Mouse (Mus musculus) erythroblast, adult 5-6 weeks (primary cell): ENCODE results near the gene Lypd6b. TPM values are rescaled to one million over a fixed set of nuclear protein-coding genes. Genes with fewer than 3 reads are reported as not detected.

Experiments used
- ATAC-seq: replicated peaks from 2 replicates; pipeline ENCODE4 v1.8.0; 2016; ENCODE audit warnings: moderate number of reproducible peaks, mild to moderate bottlenecking, moderate TSS enrichment, inconsistent platforms; ENCODE audit not compliant: poor library complexity, low FRiP score, severe bottlenecking
- total RNA-seq, 2 experiments: library from RNA; stranded (forward) in 1 of 2; stranded (reverse) in 1 of 2; fragments of 150-400 nt in 1 of 2; fragments of 200-764, 138-1000 nt in 1 of 2; gene quantifications; 2 replicates each; pipeline versions ENCODE4 v1.2.3 to v1.2.4; 2015 to 2017; ENCODE audit warnings: low replicate concordance in 2 of 2

Lypd6b gene
- total RNA-seq, 2 experiments from 2014 or later: not detected

DNA sequence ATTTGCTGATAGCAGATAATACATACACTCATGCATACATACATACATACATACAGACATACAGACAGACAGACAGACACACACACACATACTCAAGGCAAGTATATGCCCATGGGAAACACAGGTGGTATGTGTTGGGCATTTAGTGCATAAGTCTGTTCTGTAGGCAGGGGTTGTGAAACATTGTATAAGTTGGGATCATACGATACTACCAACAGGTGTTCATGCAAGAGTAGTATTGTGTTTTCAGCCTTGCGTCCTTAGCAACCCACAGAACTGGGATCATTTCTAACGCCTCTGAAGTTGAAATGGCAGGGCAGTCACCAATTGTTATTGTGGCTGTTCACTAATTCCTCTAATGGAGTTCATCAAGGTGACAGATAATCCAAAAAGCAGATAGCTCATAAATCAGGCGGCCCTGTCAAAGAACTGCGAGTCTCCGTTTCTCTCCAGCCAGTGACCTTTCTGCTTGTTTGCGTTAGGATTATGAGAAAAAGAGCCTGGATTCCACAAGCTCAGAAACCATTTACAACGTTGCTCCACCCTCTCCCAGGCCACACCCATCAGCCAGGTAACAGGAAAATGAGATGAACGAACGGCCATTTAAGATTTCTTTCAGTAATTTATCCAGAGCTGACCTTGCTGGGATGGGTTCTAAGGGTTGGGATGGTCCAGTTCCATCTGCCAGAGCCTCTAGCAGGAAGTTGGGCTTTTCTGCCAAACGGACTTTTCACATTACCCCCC, 72.9 kb downstream of the Lypd6b start:
- no peak for ATAC-seq

DNA sequence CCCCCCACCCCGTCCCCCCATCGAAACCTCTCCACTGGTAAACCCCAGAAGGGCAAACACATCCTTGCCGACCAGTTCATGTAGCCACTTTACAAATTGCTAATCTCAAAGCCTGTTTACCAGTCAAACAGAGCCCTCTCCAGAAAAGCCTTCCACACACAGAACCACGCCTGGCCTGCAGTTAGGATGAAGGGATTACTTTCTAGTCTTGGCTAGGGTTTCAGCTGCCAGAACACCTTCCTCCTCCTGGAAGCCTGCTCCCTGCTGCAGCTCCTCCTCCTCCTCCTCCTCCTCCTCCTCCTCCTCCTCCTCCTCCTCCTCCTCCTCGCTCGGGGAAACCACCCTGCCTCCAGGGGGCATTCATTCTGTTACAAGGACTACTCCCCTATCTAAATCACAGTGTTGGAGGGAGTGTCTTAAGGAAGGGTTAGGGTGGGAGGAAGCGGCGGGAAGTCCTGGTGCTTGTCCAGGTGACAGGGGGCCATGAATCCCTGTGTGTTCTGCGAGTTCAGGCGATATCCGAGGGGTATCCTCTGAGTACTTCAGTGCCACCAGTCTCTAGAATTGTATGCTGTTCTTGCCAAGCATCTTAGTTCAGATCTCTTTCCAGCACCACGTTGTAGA, 73.6 kb downstream of the Lypd6b start:
- ATAC-seq: no peak

DNA sequence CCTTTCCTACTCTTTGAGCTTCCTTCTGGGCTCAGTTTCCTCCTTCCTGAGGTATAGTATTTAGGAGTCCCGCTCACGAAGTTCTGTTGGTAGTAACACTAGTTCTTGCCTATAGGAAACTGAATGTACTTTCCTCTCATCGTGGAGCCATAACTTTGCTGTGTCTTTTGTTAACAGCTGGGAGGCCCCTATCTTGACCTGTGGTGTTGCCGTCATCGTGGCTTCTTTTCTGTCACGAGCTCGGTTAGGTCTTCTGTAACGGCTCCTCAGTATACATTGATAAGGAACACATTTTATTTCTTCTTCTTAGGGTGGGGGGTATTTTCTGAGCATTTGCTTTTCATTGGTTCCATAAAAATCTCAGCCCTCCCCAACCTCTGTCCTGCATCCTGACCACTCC, 74.2 kb downstream of the Lypd6b start:
- ATAC-seq: no peak

DNA sequence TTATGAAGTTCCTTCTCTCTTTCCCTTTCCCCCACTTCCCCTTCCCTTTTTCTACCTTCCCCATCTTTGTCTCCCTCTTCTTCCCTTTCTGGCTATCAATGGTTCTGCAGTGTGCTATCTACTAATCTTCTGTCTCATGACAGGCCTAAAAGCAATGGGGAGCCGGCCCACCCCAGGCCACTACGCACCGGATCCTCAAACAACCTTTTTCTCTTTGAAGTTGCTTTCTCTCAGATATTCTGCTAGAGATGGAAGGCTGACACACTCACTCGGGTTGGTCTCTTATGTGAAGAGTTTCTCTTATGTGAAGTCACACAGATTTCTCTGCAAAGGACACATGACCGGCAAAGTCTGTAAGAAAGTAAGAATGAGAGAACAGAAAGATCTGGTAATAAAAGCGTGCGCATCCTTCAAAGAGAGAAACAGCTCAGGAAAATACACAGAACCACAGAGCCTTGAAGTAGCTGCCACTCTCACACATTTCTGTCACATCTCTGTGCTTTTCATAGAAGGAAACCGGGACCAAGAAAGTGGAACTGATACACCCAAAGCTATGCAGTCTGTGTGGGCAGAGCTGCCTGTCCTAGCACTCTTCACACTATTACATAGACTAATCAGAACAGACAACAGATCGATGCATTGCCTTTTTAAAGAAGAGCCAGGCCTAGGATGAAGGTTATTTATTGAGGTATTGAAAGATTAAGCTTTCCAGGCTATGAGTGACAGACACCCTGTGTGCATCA, 80.8 kb downstream of the Lypd6b start:
- no peak for ATAC-seq

DNA sequence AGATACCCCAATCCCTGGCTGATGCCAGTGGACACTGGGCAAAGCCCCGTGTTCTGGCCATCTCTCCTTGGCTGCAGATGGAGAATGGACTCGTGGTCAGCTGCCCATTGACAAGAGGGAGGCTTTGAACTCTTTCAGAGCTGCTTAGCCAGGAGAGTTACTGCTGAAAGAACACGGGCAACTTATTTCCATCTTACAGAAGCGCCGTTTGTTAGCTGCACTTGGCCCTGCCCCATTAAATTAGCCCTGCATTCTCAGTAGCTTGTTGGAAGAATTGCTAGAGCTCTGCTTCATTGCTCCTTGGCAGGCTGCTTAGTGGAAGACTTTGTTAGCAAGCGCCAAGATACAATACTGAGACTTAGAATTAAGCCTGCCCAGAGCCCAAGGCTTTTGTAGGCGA, 81.6 kb downstream of the Lypd6b start:
- no peak for ATAC-seq

DNA sequence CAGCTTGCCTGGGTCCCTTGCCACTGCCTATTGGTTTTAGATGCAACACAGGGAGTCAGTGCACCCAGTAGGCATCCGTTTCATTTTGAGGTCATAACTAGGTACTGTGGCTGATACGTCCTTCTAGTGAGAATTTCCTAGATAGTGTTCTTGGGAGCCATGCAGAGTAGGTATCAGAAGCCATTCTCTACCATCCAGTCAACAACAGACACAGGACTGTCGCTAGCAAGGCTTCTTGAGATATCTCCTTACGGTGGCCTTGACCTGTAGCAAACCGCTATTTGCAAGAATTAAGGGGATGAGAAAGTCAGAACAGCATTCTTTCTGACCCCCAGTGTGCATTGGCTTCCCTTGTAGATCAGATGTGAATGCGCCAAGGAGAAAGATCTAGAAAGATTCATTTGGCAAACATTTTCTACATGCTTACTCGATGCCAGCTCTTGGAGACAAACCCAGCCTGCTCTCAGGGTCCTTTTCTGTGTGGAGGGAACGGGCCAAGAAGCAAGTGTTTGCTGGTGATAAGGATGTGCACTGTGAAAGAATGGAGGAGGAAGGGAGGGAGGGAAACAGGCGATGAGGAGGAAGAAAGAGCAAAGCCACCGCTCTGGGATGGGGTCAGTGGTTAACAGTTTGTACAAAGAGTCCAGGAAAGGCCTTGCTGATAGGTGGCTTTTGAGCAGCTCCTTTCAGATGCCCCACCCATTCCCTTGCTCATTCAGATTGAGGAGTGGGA, 82.5 kb downstream of the Lypd6b start:
- no peak for ATAC-seq

DNA sequence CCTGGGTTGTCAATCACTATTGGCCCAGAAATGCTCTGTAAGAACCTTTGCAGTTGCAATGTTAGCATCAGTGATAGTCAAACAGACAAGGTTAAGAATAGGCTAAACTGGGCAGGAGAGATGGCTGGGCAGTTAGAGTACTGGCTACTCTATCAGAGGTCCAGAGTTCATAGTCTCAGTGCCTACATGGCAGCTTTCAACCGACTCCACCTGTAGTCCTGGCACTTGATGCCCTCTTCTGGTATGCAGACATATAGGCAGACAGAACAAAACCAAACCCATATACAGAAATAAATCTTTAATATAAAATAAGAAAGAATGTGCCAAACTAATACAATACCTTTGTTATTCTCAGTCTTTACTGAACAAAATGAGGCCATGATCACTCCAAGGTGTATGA, 83.5 kb downstream of the Lypd6b start:
- ATAC-seq: no peak

DNA sequence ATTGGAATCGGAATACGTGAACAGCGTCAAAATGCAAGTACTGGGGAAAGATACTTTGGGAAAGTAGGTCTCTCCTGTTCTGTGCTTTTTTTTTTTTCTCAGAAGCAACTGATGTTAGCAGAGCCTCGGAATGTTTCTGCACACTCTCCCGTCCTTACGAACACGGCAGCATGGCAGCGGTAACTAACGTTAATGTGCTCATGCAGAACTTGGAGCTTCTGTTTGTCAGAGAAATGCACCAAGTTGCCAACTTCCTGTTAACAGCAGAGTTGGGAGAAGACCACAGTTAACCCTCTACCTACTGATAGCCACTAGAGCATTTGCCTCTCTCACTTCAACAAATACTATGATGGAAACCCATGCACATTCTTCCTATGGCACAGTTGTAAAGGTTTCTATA, 93.0 kb downstream of the Lypd6b start:
- ATAC-seq: no peak

DNA sequence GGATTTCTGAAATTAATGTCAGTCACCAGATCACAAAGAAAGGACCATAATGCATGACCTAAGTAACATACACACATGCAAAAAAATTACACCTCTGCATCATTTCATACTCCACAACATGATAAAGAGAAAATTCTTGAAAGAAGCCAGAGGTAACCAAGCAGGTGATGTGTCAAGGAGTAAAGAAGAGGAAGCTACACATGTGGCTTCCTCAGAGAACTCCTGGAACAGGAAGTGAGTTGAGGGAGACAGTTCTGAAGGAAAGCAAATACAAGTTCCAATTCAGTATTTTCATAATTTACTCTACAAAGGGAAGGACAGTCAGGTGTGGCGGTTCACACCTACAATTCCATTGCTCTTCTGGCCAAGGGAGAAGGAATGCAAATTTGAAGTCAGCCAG, 93.5 kb downstream of the Lypd6b start:
- no peak for ATAC-seq

DNA sequence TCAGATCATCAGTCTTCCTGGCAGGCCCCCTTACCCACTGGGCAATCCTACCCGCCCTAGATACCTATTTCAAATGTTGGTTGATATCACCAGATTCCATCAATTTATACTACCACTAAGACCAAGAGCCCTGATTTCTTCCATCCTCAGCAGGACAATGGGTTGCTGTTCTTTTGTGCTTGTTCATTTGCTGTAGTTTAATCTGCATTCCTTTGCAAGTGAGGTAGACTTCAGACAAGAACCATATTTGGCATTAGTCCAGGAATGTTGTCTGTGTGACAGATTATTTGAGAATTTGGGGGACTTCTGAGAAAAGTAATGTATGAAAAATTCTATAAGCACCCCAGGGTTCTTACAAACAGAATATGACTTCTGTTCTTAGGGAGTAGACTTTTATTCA, 95.0 kb downstream of the Lypd6b start:
- no peak for ATAC-seq

DNA sequence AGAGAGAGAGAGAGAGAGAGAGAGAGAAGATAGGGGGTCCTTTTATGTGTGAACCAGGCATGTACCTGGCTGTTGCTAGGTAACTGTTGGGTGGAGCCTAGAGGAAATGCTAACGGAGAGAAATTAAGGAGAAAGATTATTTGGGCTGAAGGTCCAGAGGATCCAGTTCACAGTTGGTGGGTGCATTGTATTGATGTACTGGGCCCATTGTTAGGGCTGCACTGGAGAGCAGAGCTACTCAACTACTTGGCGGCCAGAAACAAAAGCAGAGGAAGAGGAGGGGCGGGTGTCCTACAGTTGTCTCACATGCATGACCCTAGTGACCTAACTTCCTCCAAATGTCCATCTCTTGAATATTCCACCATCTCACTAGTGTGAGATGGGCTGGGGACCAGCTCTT, 96.5 kb downstream of the Lypd6b start:
- ATAC-seq: no peak

DNA sequence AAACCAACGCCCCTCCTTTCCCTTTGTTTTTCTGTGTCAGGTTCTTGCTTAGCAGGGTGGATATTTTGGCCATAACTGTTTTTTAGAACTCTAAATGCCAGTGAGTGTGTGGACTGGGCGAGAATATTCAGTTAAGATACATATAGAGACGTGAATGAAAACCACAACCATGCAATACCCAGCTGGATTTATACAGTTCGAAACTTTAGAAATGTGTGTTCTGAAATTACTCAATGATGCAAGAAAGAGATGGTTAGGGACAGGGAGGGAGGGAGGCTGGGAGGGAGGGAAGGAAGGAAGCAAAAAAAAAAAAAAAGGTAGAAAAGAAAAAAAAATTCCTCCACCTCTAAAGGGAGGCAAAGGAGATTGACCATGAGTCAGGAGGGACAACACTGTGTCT, 98.7 kb downstream of the Lypd6b start:
- ATAC-seq: no peak

DNA sequence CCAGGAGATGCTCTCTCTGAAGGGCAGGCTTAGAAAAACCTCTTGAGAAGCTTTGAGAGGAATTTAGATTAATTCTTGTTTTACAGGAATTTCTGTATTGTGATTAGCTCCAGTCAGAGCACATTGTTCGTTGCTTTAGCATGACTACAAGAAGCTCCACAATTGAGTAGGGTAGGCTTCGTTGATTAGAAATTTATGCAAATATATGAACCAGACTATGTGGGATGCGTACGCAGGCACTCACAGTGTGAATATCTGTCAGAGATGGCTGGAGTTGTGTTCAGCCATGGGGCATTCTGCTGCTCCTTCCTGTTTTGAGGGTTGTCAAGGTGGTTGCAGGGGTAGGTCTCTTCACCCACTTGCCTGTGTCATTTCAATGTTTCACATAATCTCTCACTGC, 100.9 kb downstream of the Lypd6b start:
- ATAC-seq: no peak

DNA sequence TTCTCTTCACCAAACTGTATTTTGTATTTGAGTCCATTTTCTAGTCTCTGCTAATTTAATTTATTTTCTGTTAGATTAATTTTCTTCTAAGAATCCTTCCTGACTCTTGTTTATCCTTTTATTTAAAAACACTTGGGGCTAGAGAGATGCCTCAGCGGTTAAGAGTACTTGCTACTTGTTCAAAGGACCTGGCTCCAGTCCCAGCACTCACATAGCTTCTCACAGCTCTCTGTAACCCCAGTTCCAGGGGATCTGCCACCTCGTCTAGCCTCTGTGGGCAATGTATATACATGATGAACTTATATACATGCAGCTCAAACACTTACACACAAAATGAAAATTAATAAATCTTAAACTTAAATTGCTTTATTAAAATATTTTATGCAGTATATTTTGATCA, 103.2 kb downstream of the Lypd6b start:
- no peak for ATAC-seq

DNA sequence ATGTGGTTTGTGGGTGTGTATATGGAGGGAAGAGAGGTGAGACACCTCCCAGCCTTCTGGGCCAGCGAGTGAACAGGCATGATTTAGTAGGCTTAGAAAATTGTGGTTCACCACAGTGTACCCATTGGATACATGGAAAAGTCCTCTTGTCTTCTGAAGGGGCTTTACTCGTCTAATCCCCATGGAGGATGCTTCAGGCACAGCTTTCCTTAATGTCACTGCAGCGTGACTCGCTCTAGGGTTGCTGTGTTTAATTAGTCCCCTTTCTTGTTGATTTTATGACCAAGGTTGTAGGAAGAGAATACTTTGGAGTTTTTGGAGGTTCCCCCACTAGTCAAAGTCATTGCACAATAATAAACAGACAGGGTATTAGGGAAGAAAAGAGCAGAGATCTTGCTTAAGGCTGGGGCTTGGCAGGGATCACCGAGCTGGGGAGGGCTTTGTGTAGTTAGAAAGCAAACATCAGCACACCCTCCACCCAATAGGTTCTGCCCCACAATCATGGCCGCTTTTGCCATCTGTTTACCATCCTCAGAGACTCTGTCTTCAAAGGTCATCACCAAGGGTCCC, 122.4 kb downstream of the Lypd6b start:
- ATAC-seq: no peak

DNA sequence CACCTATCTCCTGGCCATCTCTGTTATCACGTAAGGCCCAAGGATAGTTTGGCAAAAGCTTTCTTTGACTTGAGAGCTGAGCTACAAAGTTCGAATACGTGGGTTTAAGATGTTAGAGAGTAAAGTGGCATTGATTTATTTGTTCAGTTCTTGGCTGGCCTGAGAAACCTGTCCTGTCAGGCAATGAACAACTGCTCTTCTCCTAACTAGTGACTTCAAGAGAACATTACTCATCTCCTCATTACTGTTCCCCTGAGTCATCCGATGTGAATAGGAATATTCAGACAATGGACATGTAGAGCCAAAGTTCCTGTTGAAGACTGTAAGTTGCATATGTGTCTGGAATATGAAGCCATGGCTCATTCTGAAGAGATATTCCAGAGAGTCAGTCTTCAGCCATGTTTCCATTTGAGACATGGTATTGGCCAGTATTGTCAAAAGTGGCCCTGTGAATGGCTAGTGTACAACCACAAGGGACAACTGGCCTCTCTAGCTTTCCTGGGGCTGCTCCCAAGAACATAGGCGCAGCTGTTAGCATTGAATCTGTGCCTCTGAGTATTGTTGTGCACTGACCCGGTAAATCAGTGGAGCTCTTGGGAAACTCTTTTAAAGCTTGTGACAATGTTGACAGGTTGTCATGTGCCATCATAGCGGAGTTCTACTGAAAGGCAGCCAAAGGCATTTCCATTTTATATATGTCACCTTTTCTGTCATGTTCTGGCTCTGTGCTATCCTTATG, 124.0 kb downstream of the Lypd6b start:
- ATAC-seq: no peak

DNA sequence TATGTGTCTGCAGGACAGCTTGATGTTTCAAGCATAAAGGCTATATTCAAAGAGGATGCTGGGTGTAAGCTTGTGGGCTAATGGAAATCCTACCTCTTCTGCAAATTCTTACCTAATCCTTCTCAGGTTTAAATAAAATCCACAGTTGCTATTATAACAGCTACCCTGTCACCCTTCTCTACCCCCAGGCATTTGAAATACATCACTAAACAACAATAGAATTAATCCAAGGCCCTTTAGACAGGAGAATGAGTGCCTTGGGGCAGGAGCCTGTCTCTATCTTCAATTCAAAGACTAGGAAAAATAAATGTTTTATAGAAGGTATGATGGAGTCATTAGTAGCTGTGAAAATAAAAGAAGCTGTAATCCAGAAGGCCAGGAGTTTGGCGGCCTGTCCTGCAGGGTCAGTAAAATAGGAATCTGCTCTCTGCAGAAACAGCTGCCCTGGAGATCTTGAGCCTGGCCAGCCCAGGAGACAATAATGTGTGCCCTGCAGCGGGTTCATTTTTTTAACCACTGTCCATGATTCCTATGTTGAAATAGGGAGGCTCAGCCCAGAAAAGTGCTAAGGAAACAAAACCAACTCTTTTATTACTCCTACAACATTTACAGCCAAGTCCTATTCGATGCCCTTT, 124.9 kb downstream of the Lypd6b start:
- ATAC-seq: no peak

DNA sequence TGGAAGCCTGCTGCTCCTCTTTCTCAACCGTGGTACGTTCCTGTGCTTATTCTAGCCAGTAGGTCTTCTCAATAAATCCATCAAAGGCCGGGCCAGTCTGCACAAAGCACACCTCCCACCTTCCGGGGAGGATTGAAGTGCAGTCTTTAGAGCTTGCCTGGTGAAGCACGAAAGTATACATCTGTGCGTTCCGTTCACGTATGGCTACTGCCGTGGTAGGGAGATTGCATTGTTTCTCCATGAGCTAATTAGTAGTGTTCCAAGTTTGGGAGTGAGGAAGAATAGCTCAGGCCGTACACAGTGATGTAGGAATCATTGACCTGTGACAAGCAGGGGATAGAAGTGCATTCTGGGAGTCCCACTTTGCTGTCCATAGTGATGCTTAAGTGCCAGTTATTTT, 130.0 kb downstream of the Lypd6b start:
- no peak for ATAC-seq

DNA sequence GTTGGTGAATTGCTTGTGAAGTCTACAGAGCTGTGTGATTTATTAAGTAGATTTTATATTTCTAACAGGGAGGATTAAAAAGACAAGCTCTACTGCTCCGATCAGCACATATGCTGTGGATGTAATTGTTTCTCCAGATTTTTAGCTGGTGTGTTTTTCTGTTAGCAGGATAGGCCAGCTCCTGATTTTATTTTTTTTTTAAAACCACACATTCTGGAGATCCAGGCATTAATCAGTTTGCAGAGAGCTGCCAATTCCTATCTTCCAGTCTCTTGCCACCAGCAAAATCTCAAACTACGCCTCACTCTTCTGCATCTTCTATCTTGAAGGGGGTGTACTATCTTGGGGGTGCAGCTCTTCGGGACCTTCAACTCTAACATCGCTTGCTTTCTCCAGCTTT, 130.6 kb downstream of the Lypd6b start:
- no peak for ATAC-seq
